Mouse (Mus musculus) ES-Bruce4 (cell line): ENCODE data around the gene Hmcn2.

Experiments used
- CTCF ChIP-seq: IDR thresholded peaks from one replicate; pipeline ENCODE4 v1.8.1; 2011; ENCODE audit warnings: low read depth, low read length
- EP300 ChIP-seq: IDR thresholded peaks from 2 replicates; pipeline ENCODE4 v1.6.1; 2011; ENCODE audit warnings: low read depth, low read length; ENCODE audit not compliant: insufficient read depth
- POLR2A ChIP-seq: IDR thresholded peaks from one replicate; pipeline ENCODE4 v1.8.1; 2011; ENCODE audit warnings: low read length; ENCODE audit not compliant: insufficient read depth

DNA sequence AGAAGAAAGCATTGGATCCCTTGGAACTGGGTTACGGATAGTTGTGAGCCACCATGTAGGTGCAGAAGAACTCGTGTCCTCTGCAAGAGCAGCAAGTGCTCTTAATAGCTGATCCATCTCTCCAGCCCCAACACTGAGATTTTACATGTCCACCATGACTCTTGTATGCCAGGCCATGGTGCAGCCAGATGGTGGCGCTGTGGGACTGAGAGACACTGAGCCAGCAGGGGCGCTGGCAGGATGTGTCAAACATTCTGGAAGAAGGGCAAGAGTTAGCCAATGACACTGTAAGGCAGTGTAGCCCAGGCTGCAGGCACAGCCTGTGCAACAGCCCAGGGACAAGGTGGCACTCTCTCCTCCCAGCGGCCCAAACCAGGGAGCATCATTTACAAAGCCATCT lies 170.0 kb downstream of the Hmcn2 start:
- TF ChIP-seq CTCF, result peak; percentile 99
- TF ChIP-seq POLR2A, result no peak
- TF ChIP-seq EP300, result 0 out of 2 replicates have a peak, but pooled peaks have one; percentile 22
